Mouse (Mus musculus) adrenal gland, adult 18-20 months (tissue): Measurements from ENCODE around the gene Dna2. TPM values are rescaled to one million over a fixed set of nuclear protein-coding genes. Genes with fewer than 3 reads are reported as not detected.

ENCODE experiments used
- total RNA-seq, 2 experiments: library from RNA; stranded (reverse); gene quantifications; 1 replicate in 1 of 2; 2 replicates in 1 of 2; pipeline ENCODE4 v1.2.3; 2021

Gene Dna2
- total RNA-seq, 2 experiments from 2014 or later = 0.70 to 1.0 TPM

Other genes with a start within 250 kb of the Dna2 start
- gene Stox1, start 220.9 kb upstream of the Dna2 start, total RNA-seq = 1 to 10 TPM in 1 of 2 experiments, under 1 TPM in 1; 0.54 to 1.1 TPM
- 10 to 100 TPM; 65.6 to 89.6 TPM for gene Ccar1, start 154.7 kb upstream of the Dna2 start, total RNA-seq
- 1 to 10 TPM; 1.4 to 1.7 TPM for gene Tet1, start 38.0 kb upstream of the Dna2 start, total RNA-seq
- gene Slc25a16, start 26.4 kb upstream of the Dna2 start, total RNA-seq = 10 to 100 TPM; 29.6 to 42.8 TPM
- 10 to 100 TPM in 1 of 2 experiments, 1 to 10 TPM in 1; 9.5 to 10.0 TPM for gene Rufy2, start 33.2 kb downstream of the Dna2 start, total RNA-seq
- 10 to 100 TPM; 51.1 to 53.6 TPM for gene Hnrnph3, start 77.2 kb downstream of the Dna2 start, total RNA-seq
- gene Pbld2, start 77.3 kb downstream of the Dna2 start, total RNA-seq = 1 to 10 TPM; 4.2 to 4.9 TPM
- gene Pbld1, start 113.1 kb downstream of the Dna2 start, total RNA-seq = 1 to 10 TPM; 1.5 to 2.9 TPM
- not detected for gene Atoh7, start 152.6 kb downstream of the Dna2 start, total RNA-seq